Mouse (Mus musculus): Measurements from ENCODE around the gene Maged2.
"Not testable (repeated sequence)": the region's sequence is repeated elsewhere in the genome, so short reads cannot be mapped to it uniquely, and the experiment has no call there.

- not testable (repeated sequence) for TF ChIP-seq CTCF, POLR2A (IDR thresholded peaks at IDR 0.05; ENCODE audit: insufficient read depth, low read depth, low read length)
These were observed 13.2 kb downstream of the Maged2 start for GRCm38 (mm10) chrX:150800987-150801386.

All from olfactory bulb, adult 2 months (tissue).